Mouse (Mus musculus) embryonic facial prominence, embryonic 12.5 days (tissue): Measurements from ENCODE around the gene Nck2. TPM values are rescaled to one million over a fixed set of nuclear protein-coding genes. Genes with fewer than 3 reads are reported as not detected.
"Not testable (repeated sequence)": the region's sequence is repeated elsewhere in the genome, so short reads cannot be mapped to it uniquely, and the experiment has no call there.

Source experiments
- ATAC-seq: fragments of 200-750 bp; cut with Nextera tagmentation; 2 replicates; pipeline ENCODE4 v1.8.0; 2017; ENCODE audit not compliant: insufficient number of reproducible peaks, insufficient read depth, low FRiP score, low TSS enrichment
- H3K27ac ChIP-seq: fragments of 300-500 bp; sonication (generic); 2 replicates; pipeline ENCODE4 v1.5.1; 2016; ENCODE audit warnings: mild to moderate bottlenecking
- H3K27me3 ChIP-seq: fragments of 300-500 bp; sonication (generic); 2 replicates; pipeline ENCODE4 v1.6.1; 2016; ENCODE audit warnings: mild to moderate bottlenecking, moderate library complexity
- H3K36me3 ChIP-seq: fragments of 300-500 bp; sonication (generic); 2 replicates; pipeline ENCODE4 v1.6.1; 2016; ENCODE audit warnings: mild to moderate bottlenecking
- H3K4me1 ChIP-seq: fragments of 300-500 bp; sonication (generic); 2 replicates; pipeline ENCODE4 v1.6.1; 2016
- H3K4me2 ChIP-seq: fragments of 300-500 bp; sonication (generic); replicated peaks from 2 replicates; pipeline ENCODE4 v1.6.1; 2016; ENCODE audit warnings: mild to moderate bottlenecking, moderate library complexity
- H3K4me3 ChIP-seq: fragments of 300-500 bp; sonication (generic); 2 replicates; pipeline ENCODE4 v1.5.1; 2016; ENCODE audit warnings: mild to moderate bottlenecking
- H3K9ac ChIP-seq: fragments of 300-500 bp; sonication (generic); 2 replicates; pipeline ENCODE4 v1.6.1; 2016; ENCODE audit warnings: mild to moderate bottlenecking, moderate library complexity
- H3K9me3 ChIP-seq: fragments of 300-500 bp; sonication (generic); 2 replicates; pipeline ENCODE4 v1.6.1; 2016; ENCODE audit warnings: mild to moderate bottlenecking, moderate library complexity
- WGBS: fragments of 180-500 bp; shearing (Covaris S2); methylation state at CpG from one replicate; pipeline ENCODE4 v1.1.7; 2016; 5-methylcytosine and 5-hydroxymethylcytosine counted together
- polyA plus RNA-seq: library from polyadenylated mRNA; unstranded; fragments of >200 nt; fragmentation: Nextera tagmentation; extraction: Ambion mirVana; gene quantifications from 2 replicates; pipeline ENCODE4 v1.2.1, GENCODE M21; 2016

The Nck2 gene
- polyA plus RNA-seq, 1 experiment from 2014 or later: 62.5 TPM

DNA sequence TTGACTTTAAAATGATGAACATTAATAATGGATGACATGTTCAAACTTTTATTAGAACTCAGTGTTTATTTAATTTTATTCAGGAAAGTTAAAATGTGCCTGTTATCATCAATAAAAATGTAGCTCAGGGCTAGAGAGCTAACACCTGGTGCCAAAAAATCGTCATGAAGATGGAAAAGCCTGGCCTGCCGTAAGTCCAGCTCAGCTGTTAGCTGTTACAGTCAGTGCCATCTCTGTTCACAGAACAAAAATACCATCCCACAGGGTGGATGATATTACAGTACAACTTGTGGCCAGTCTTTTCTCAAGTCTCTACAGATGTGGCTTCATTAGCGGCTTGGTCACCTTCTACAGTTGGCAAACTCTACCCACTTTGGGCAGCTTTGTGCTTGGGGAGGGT, 106.1 kb downstream of the Nck2 start:
- Histone ChIP-seq H3K36me3 (peaks cover 19% of the 10 kb centered on the region), H3K9ac (no peak overlapping the region), H3K4me1 (peaks cover 23% of the 10 kb centered on the region), H3K4me3 (no peak overlapping the region), H3K27ac (no peak overlapping the region), H3K9me3 (no peaks in the 10 kb centered on the region), H3K4me2 (no peak overlapping the region), H3K27me3 (no peaks in the 10 kb centered on the region)
- ATAC-seq: no peak
- 86% methylated on average over 3 of the region's 3 CpGs for WGBS

GRCm38 (mm10) chr1:43553989-43554679, 109.8 kb downstream of the Nck2 start:
- H3K4me2 ChIP-seq, H3K27me3 ChIP-seq, H3K9ac ChIP-seq, H3K4me3 ChIP-seq, H3K9me3 ChIP-seq, H3K27ac ChIP-seq, ATAC-seq: not testable (repeated sequence)
- 94% methylated on average over 37 of the region's 37 CpGs for WGBS
- H3K36me3 ChIP-seq: peaks cover 15% of the 10 kb centered on the region
- peaks cover 12% of the 10 kb centered on the region; the same call in 1 of the 2 replicates for H3K4me1 ChIP-seq

GRCm38 (mm10) chr1:43555222-43555974, 111.0 kb downstream of the Nck2 start:
- peak; percentile 76; the same call in 1 of the 2 replicates for ATAC-seq
- Histone ChIP-seq H3K27ac (peak overlapping the region; percentile 63), H3K4me2 (no peak overlapping the region), H3K4me3 (no peak overlapping the region), H3K9ac (no peak overlapping the region), H3K36me3 (peaks cover 20% of the 10 kb centered on the region), H3K9me3 (no peaks in the 10 kb centered on the region), H3K27me3 (no peaks in the 10 kb centered on the region), H3K4me1 (peaks cover 12% of the 10 kb centered on the region; the same call in 1 of the 2 replicates)
- WGBS: 54% methylated on average over 12 of the region's 12 CpGs

DNA sequence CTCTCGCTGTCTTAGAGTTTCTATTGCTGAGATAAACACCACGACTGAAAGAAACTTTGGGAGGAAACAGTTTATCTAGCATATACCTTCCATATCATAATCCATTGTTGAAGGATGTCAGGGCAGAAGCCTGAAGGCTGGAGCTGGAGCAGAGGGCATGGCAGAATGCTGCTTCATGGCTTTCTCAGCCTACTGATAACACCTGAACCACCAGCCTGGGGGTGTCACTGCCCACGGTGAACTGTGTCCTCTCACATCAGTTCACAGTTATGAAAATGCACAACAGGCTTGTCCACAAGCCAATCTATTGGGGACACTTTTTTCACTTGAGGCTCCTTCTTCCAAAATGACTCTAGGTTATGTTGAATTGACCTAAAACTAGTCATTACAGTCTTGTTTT, 114.0 kb downstream of the Nck2 start:
- peaks cover 9% of the 10 kb centered on the region; the same call in 1 of the 2 replicates for H3K4me1 ChIP-seq
- no peak overlapping the region for H3K27ac ChIP-seq
- 92% methylated on average over 3 of the region's 3 CpGs for WGBS
- ATAC-seq: no peak
- no peaks in the 10 kb centered on the region for H3K27me3 ChIP-seq
- no peak overlapping the region for H3K4me2 ChIP-seq
- H3K36me3 ChIP-seq: peaks cover 25% of the 10 kb centered on the region
- H3K9me3 ChIP-seq: no peaks in the 10 kb centered on the region
- H3K9ac ChIP-seq: no peak overlapping the region
- no peak overlapping the region for H3K4me3 ChIP-seq

GRCm38 (mm10) chr1:43559043-43559692, 114.8 kb downstream of the Nck2 start:
- H3K36me3 ChIP-seq: peaks cover 18% of the 10 kb centered on the region

DNA sequence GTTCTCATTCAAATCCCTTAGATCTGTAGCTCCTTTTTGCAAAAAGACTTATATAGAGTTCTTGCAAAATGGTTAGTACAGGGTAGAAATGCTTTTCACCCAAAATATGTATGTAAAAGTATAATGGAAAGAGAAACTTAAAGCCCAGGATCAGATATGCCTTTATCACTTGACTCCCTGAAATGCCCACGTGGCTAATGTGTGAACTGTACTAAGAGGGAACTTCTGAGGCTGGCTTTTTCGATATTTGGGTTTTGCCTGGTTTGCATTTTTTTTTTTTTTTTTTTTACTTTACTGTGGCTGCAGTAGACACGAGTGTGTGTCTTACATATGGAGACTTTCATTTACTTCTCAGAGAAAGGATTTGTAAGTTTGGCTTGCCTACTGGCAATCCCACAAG, 116.7 kb downstream of the Nck2 start:
- no peaks in the 10 kb centered on the region for H3K27me3 ChIP-seq
- no peak for ATAC-seq
- H3K4me3 ChIP-seq: no peak overlapping the region
- H3K4me2 ChIP-seq: no peak overlapping the region
- H3K9me3 ChIP-seq: no peaks in the 10 kb centered on the region
- no peak overlapping the region for H3K9ac ChIP-seq
- 0 out of 2 replicates have a peak, but pooled peaks cover 1% of the 10 kb centered on the region for H3K4me1 ChIP-seq
- no peak overlapping the region for H3K27ac ChIP-seq
- 90% methylated on average over 3 of the region's 3 CpGs for WGBS
- H3K36me3 ChIP-seq: peaks cover 10% of the 10 kb centered on the region; the same call in 1 of the 2 replicates

More at GRCm38 (mm10) chr1:43559043-43559692, 114.8 kb downstream of the Nck2 start:
- Histone ChIP-seq H3K4me2 (no peak overlapping the region), H3K27me3 (no peaks in the 10 kb centered on the region), H3K4me3 (no peak overlapping the region), H3K4me1 (peaks cover 9% of the 10 kb centered on the region; the same call in 1 of the 2 replicates), H3K27ac (no peak overlapping the region), H3K9ac (no peak overlapping the region), H3K9me3 (no peaks in the 10 kb centered on the region)
- WGBS: 93% methylated on average over 5 of the region's 5 CpGs
- ATAC-seq: no peak

GRCm38 (mm10) chr1:43562002-43562666, 117.8 kb downstream of the Nck2 start:
- WGBS: 84% methylated on average over 13 of the region's 13 CpGs
- peaks cover 10% of the 10 kb centered on the region; the same call in 1 of the 2 replicates for H3K36me3 ChIP-seq
- H3K27ac ChIP-seq: no peak overlapping the region
- no peaks in the 10 kb centered on the region for H3K27me3 ChIP-seq
- H3K9ac ChIP-seq: no peak overlapping the region
- H3K4me3 ChIP-seq: no peak overlapping the region
- 0 out of 2 replicates have a peak, but pooled peaks cover 4% of the 10 kb centered on the region for H3K4me1 ChIP-seq
- no peak for ATAC-seq
- H3K9me3 ChIP-seq: no peaks in the 10 kb centered on the region
- no peak overlapping the region for H3K4me2 ChIP-seq

GRCm38 (mm10) chr1:43565260-43565659, 120.9 kb downstream of the Nck2 start:
- no peak overlapping the region for H3K4me2 ChIP-seq
- 85% methylated on average over 4 of the region's 4 CpGs for WGBS
- no peak for ATAC-seq
- H3K9ac ChIP-seq: no peak overlapping the region
- peaks cover 12% of the 10 kb centered on the region; the same call in 1 of the 2 replicates for H3K4me1 ChIP-seq
- no peak overlapping the region for H3K4me3 ChIP-seq
- H3K27ac ChIP-seq: no peak overlapping the region
- no peaks in the 10 kb centered on the region for H3K27me3 ChIP-seq
- H3K36me3 ChIP-seq: peaks cover 12% of the 10 kb centered on the region; the same call in 1 of the 2 replicates
- H3K9me3 ChIP-seq: no peaks in the 10 kb centered on the region

DNA sequence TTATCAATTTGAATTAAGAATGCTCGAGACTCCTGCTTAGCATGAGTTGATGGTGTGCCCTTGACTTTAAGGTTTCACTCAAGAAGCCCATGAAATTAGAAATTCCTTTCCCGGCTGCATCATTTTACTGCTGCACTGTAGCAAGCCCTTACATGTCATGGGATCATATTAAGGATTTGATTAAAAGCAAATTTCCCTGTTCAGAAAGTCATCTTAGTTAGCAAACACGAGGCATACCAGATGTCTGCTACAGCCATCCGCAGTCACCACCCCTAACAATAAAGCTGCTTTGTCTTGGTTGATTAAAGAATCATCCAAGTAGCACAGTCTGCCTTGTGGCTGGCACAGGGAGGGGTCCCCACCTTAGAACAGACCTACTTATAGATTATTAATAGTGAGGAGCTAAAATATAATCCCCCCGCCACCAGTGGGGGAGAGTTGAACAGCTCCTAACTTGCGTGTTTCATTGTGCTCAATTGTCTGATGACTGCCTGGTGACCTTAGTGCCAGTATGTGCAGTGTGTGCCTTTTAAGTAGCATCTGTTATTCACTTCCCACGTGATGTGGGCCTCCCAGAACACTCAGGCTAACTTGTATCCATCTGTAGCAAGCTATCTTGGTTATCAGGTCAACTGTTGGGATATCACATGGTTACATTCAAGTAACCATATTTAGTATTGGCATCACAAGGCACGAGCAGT, 122.4 kb downstream of the Nck2 start:
- no peak for ATAC-seq
- H3K4me1 ChIP-seq: peaks cover 12% of the 10 kb centered on the region; the same call in 1 of the 2 replicates
- no peak overlapping the region for H3K27ac ChIP-seq
- WGBS: 58% methylated on average over 8 of the region's 8 CpGs
- H3K36me3 ChIP-seq: peaks cover 18% of the 10 kb centered on the region
- no peak overlapping the region for H3K4me2 ChIP-seq
- H3K27me3 ChIP-seq: no peaks in the 10 kb centered on the region
- H3K9ac ChIP-seq: no peak overlapping the region
- H3K9me3 ChIP-seq: no peaks in the 10 kb centered on the region
- H3K4me3 ChIP-seq: no peak overlapping the region

DNA sequence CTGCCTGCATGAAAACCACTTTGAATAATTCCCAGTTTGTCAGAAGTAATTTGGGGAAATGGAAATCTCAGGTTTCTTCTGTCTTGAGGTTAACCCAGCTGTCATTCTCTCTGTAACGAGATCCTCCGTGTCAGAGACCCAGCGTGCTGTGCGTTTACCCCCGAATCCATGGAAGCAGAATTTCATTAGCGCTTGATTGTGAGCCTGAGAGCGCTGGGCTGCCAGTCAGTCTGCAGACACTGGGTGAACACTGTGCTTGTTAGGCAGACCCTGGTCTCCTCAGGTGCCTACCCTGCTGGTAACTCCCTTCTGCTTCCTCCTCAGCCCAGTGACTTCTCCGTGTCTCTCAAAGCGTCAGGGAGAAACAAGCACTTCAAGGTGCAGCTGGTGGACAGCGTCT, 124.4 kb downstream of the Nck2 start:
- H3K36me3 ChIP-seq: peaks cover 18% of the 10 kb centered on the region
- 0 out of 2 replicates have a peak overlapping the region, but pooled peaks have one; percentile 11 for H3K27ac ChIP-seq
- no peak; the same call in 1 of the 2 replicates for ATAC-seq
- no peak overlapping the region for H3K9ac ChIP-seq
- H3K9me3 ChIP-seq: no peaks in the 10 kb centered on the region
- no peak overlapping the region for H3K4me3 ChIP-seq
- WGBS: 47% methylated on average over 10 of the region's 10 CpGs
- no peak overlapping the region for H3K4me2 ChIP-seq
- H3K27me3 ChIP-seq: no peaks in the 10 kb centered on the region
- H3K4me1 ChIP-seq: peaks cover 12% of the 10 kb centered on the region; the same call in 1 of the 2 replicates
